9 mouse cellular contexts compared by ENCODE assay signal in genomic region chr13:60409706-60410502, GRCm38 (mm10).
A peak's percentile ranks its signal among the peaks of the same experiment; 100 is the strongest.
DNase-seq lines count a peak whose midpoint lies in the region; ATAC-seq and TF ChIP-seq lines count a peak whose summit lies in the region.
"Had no signal": no experiment of that assay in that cellular context is flagged by ENCODE, and none has a peak within 500 bp of the region (broad histone marks: within the 10 kb centered on the region; RNA-seq: fewer than 3 reads in every experiment).

No protein-coding gene starts in this region.

- no peak; the same call in 1 of the 2 replicates for ATAC-seq in kidney, postnatal 0 days (replicated peaks; ENCODE audit: low FRiP score, low read depth)
- ATAC-seq: forebrain, postnatal 0 days had no signal

- H3K27me3 ChIP-seq in kidney, postnatal 0 days (ENCODE audit: insufficient read depth, low read length): no peaks in the 10 kb centered on the region
- no peaks in the 10 kb centered on the region for H3K27me3 ChIP-seq in cerebellum, adult 2 months (ENCODE audit: control insufficient read depth, insufficient read depth, low read length)

- peak; percentile 92 for DNase-seq in kidney, postnatal 0 days (ENCODE audit: low spot score)
- DNase-seq in kidney, postnatal 36 days: no peak
- DNase-seq in embryo, embryonic 11 days: peak; percentile 92
- DNase-seq in heart, postnatal 14 days: peak; percentile 56 to 58
- peak; percentile 63 for DNase-seq in neural tube, embryonic 10.5 days (ENCODE audit: extremely low spot score, low spot score)
- no peak for DNase-seq in cerebellum, adult 2 months
- no peak for DNase-seq in retina, embryonic 14.5 days (ENCODE audit: low spot score)
- no peak for DNase-seq in right cerebral cortex, adult 2 months (ENCODE audit: low spot score in 2 of 2)
- DNase-seq: forebrain, postnatal 0 days had no signal

- no peaks in the 10 kb centered on the region for H3K36me3 ChIP-seq in kidney, postnatal 0 days (ENCODE audit: insufficient read depth, low read length)

- 20% methylated on average over 14 of the region's 14 CpGs for WGBS in kidney, postnatal 0 days
- 67% methylated on average over 14 of the region's 14 CpGs for WGBS in cerebellum, adult 2 months

- no peak for TF ChIP-seq POLR2A in cerebellum, adult 2 months (IDR thresholded peaks at IDR 0.05; ENCODE audit: borderline replicate concordance, insufficient read depth, low read length)

- intact Hi-C loops in heart, postnatal 14 days (cut with DNase I): no loop called here

- H3K4me1 ChIP-seq in kidney, postnatal 0 days (replicated peaks; ENCODE audit: insufficient read depth, low read length): peaks cover 4% of the 10 kb centered on the region; the same call in 1 of the 2 replicates
- H3K4me1 ChIP-seq in cerebellum, adult 2 months (ENCODE audit: control insufficient read depth, insufficient read depth, low read length): no peaks in the 10 kb centered on the region

- peak overlapping the region; percentile 42; the same call in 1 of the 2 replicates for H3K27ac ChIP-seq in kidney, postnatal 0 days
- no peak overlapping the region for H3K27ac ChIP-seq in cerebellum, adult 2 months (ENCODE audit: insufficient read depth, low read length)

- H3K4me3 ChIP-seq in kidney, postnatal 0 days (replicated peaks; ENCODE audit: low read depth, low read length): no peak overlapping the region
- no peak overlapping the region for H3K4me3 ChIP-seq in cerebellum, adult 2 months (replicated peaks; ENCODE audit: insufficient read depth, low read depth, low read length)

- H3K9me3 ChIP-seq in kidney, postnatal 0 days (replicated peaks; ENCODE audit: low read length): no peaks in the 10 kb centered on the region

- TF ChIP-seq CTCF in kidney, postnatal 0 days (IDR thresholded peaks at IDR 0.05; ENCODE audit: low read depth): no peak
- no peak for TF ChIP-seq CTCF in cerebellum, adult 2 months (IDR thresholded peaks at IDR 0.05; ENCODE audit: borderline replicate concordance, insufficient read depth, low read depth, low read length)

- no peak overlapping the region for H3K9ac ChIP-seq in kidney, postnatal 0 days (ENCODE audit: low read depth, low read length)
- H3K9ac ChIP-seq: forebrain, postnatal 0 days had no signal

- no peak overlapping the region for H3K4me2 ChIP-seq in kidney, postnatal 0 days (ENCODE audit: low read length)

Comparison
In these comparisons a context has a peak if more than half of its experiments do, and no peak if none do; other contexts are left out.
1. DNase-seq: peak in kidney, postnatal 0 days (single experiment), embryo, embryonic 11 days (single experiment), heart, postnatal 14 days (2 of 2) and neural tube, embryonic 10.5 days (single experiment); none in kidney, postnatal 36 days (0 of 2), cerebellum, adult 2 months (0 of 2), retina, embryonic 14.5 days (single experiment) and right cerebral cortex, adult 2 months (0 of 2).